Mouse (Mus musculus): Measurements from ENCODE around the gene Ing4. TPM values are rescaled to one million over a fixed set of nuclear protein-coding genes. Genes with fewer than 3 reads are reported as not detected.

The Ing4 gene
- polyA plus RNA-seq, 1 experiment, result not detected

- 17% methylated on average over 25 of the region's 25 CpGs for WGBS
- TF ChIP-seq CTCF (IDR thresholded peaks at IDR 0.05; ENCODE audit: insufficient read depth, low read depth, low read length) (no peak), POLR2A (IDR thresholded peaks at IDR 0.05; ENCODE audit: insufficient read depth, low read depth, low read length) (no peak)
- H3K4me3 ChIP-seq (ENCODE audit: insufficient read depth, low read depth, low read length), result peak overlapping the region; percentile 41
- peaks cover 11% of the 10 kb centered on the region; the same call in 1 of the 2 replicates for H3K4me1 ChIP-seq (ENCODE audit: control insufficient read depth, insufficient read depth, low read length)
- peak overlapping the region; percentile 9; the same call in 1 of the 2 replicates for H3K27ac ChIP-seq (ENCODE audit: insufficient read depth, low read depth, low read length)
Measured at GRCm38 (mm10) chr6:125081394-125081793, 41.8 kb downstream of the Ing4 start.

- Histone ChIP-seq H3K4me1 (ENCODE audit: control insufficient read depth, insufficient read depth, low read length) (peaks cover 11% of the 10 kb centered on the region; the same call in 1 of the 2 replicates), H3K4me3 (ENCODE audit: insufficient read depth, low read depth, low read length) (peak overlapping the region; percentile 41), H3K27ac (ENCODE audit: insufficient read depth, low read depth, low read length) (peak overlapping the region; percentile 9; the same call in 1 of the 2 replicates)
- 19% methylated on average over 45 of the region's 45 CpGs for WGBS
- 0 out of 2 replicates have a peak, but pooled peaks have one; percentile 30 for TF ChIP-seq POLR2A (IDR thresholded peaks at IDR 0.05; ENCODE audit: insufficient read depth, low read depth, low read length)
- TF ChIP-seq CTCF (IDR thresholded peaks at IDR 0.05; ENCODE audit: insufficient read depth, low read depth, low read length), result peak; percentile 67; the same call in 1 of the 2 replicates
Measured at GRCm38 (mm10) chr6:125081797-125082560, 42.4 kb downstream of the Ing4 start.

- Histone ChIP-seq H3K4me3 (ENCODE audit: insufficient read depth, low read depth, low read length) (no peak overlapping the region), H3K27ac (ENCODE audit: insufficient read depth, low read depth, low read length) (no peak overlapping the region)
- WGBS, result 88% methylated on average over 7 of the region's 7 CpGs
Measured at GRCm38 (mm10) chr6:125082801-125083386, 43.3 kb downstream of the Ing4 start.

GRCm38 (mm10) chr6:125084424-125084823, 44.9 kb downstream of the Ing4 start:
- WGBS, result 3% methylated on average over 4 of the region's 4 CpGs
- Histone ChIP-seq H3K4me3 (ENCODE audit: insufficient read depth, low read depth, low read length) (no peak overlapping the region), H3K27ac (ENCODE audit: insufficient read depth, low read depth, low read length) (no peak overlapping the region), H3K4me1 (ENCODE audit: control insufficient read depth, insufficient read depth, low read length) (peaks cover 19% of the 10 kb centered on the region)
- TF ChIP-seq POLR2A (IDR thresholded peaks at IDR 0.05; ENCODE audit: insufficient read depth, low read depth, low read length), result no peak
- no peak for TF ChIP-seq CTCF (IDR thresholded peaks at IDR 0.05; ENCODE audit: insufficient read depth, low read depth, low read length)

More at GRCm38 (mm10) chr6:125082801-125083386, 43.3 kb downstream of the Ing4 start:
- peaks cover 11% of the 10 kb centered on the region; the same call in 1 of the 2 replicates for H3K4me1 ChIP-seq (ENCODE audit: control insufficient read depth, insufficient read depth, low read length)
- no peak for TF ChIP-seq CTCF (IDR thresholded peaks at IDR 0.05; ENCODE audit: insufficient read depth, low read depth, low read length)

- WGBS, result 71% methylated on average over 3 of the region's 3 CpGs
- no peak overlapping the region for H3K27ac ChIP-seq (ENCODE audit: insufficient read depth, low read depth, low read length)
- H3K4me1 ChIP-seq (ENCODE audit: control insufficient read depth, insufficient read depth, low read length), result peaks cover 23% of the 10 kb centered on the region
- no peak overlapping the region for H3K4me3 ChIP-seq (ENCODE audit: insufficient read depth, low read depth, low read length)
- no peak for TF ChIP-seq CTCF (IDR thresholded peaks at IDR 0.05; ENCODE audit: insufficient read depth, low read depth, low read length)
- TF ChIP-seq POLR2A (IDR thresholded peaks at IDR 0.05; ENCODE audit: insufficient read depth, low read depth, low read length), result no peak
Measured at GRCm38 (mm10) chr6:125087937-125088336, 48.4 kb downstream of the Ing4 start.

- peaks cover 23% of the 10 kb centered on the region for H3K4me1 ChIP-seq (ENCODE audit: control insufficient read depth, insufficient read depth, low read length)
- H3K27ac ChIP-seq (ENCODE audit: insufficient read depth, low read depth, low read length), result peak overlapping the region; percentile 85
- WGBS, result 4% methylated on average over 20 of the region's 20 CpGs
- TF ChIP-seq CTCF (IDR thresholded peaks at IDR 0.05; ENCODE audit: insufficient read depth, low read depth, low read length), result no peak
- no peak for TF ChIP-seq POLR2A (IDR thresholded peaks at IDR 0.05; ENCODE audit: insufficient read depth, low read depth, low read length)
- no peak overlapping the region for H3K4me3 ChIP-seq (ENCODE audit: insufficient read depth, low read depth, low read length)
Measured at GRCm38 (mm10) chr6:125088561-125089321, 49.2 kb downstream of the Ing4 start.

GRCm38 (mm10) chr6:125089521-125090321, 50.2 kb downstream of the Ing4 start:
- H3K27ac ChIP-seq (ENCODE audit: insufficient read depth, low read depth, low read length), result peak overlapping the region; percentile 97
- peak overlapping the region; percentile 27; the same call in 1 of the 2 replicates for H3K4me3 ChIP-seq (ENCODE audit: insufficient read depth, low read depth, low read length)

More at GRCm38 (mm10) chr6:125089521-125090321, 50.2 kb downstream of the Ing4 start:
- peaks cover 23% of the 10 kb centered on the region for H3K4me1 ChIP-seq (ENCODE audit: control insufficient read depth, insufficient read depth, low read length)
- TF ChIP-seq CTCF (IDR thresholded peaks at IDR 0.05; ENCODE audit: insufficient read depth, low read depth, low read length), result no peak
- TF ChIP-seq POLR2A (IDR thresholded peaks at IDR 0.05; ENCODE audit: insufficient read depth, low read depth, low read length), result no peak
- WGBS, result 2% methylated on average over 15 of the region's 15 CpGs

Measured in olfactory bulb, adult 2 months (tissue).